Mouse (Mus musculus) testis, adult 2 months (tissue): ENCODE results near the gene Stat3. TPM values are rescaled to one million over a fixed set of nuclear protein-coding genes. Genes with fewer than 3 reads are reported as not detected.

ENCODE experiments used
- H3K27ac ChIP-seq: fragments of 200-500 bp; 2 replicates; pipeline ENCODE4 v1.5.1; 2012; ENCODE audit warnings: low read depth, low read length; ENCODE audit not compliant: control insufficient read depth, insufficient read depth
- H3K27me3 ChIP-seq: fragments of 200-500 bp; 2 replicates; pipeline ENCODE4 v1.6.1; 2012; ENCODE audit warnings: mild to moderate bottlenecking, low read length, moderate library complexity; ENCODE audit not compliant: control insufficient read depth, insufficient read depth
- H3K36me3 ChIP-seq: fragments of 200-500 bp; 2 replicates; pipeline ENCODE4 v1.6.1; 2012; ENCODE audit warnings: mild to moderate bottlenecking, low read length; ENCODE audit not compliant: control insufficient read depth, insufficient read depth
- H3K4me1 ChIP-seq: fragments of 200-500 bp; 2 replicates; pipeline ENCODE4 v1.6.1; 2012; ENCODE audit warnings: low read length; ENCODE audit not compliant: control insufficient read depth, insufficient read depth
- H3K4me3 ChIP-seq: fragments of 200-500 bp; 2 replicates; pipeline ENCODE4 v1.5.1; 2012; ENCODE audit warnings: low read depth, mild to moderate bottlenecking, low read length, moderate library complexity, mixed read lengths; ENCODE audit not compliant: control insufficient read depth
- CTCF ChIP-seq: fragments of 200-500 bp; IDR thresholded peaks from 2 replicates; pipeline ENCODE4 v1.5.1; 2012; ENCODE audit warnings: low read depth, mild to moderate bottlenecking, inconsistent platforms, low read length, moderate library complexity; ENCODE audit not compliant: control insufficient read depth, insufficient read depth, insufficient replicate concordance
- POLR2A ChIP-seq: fragments of 200-500 bp; IDR thresholded peaks from 2 replicates; pipeline ENCODE4 v1.6.1; 2012; ENCODE audit warnings: low read depth, mild to moderate bottlenecking, inconsistent platforms, low read length, moderate library complexity; ENCODE audit not compliant: control insufficient read depth
- polyA plus RNA-seq: library from polyadenylated mRNA; depleted of rRNA; stranded (reverse); fragments of >200 nt; gene quantifications from 2 replicates; pipeline ENCODE4 v1.2.3, GENCODE M21; 2012; rRNA removed

Gene Stat3
- polyA plus RNA-seq = 25.0 and 30.2 TPM in 2 replicates

GRCm38 (mm10) chr11:100939512-100940151, at the start of gene Stat3:
Stat3 (minus strand) TSS chr11:100939540.
- TF ChIP-seq POLR2A (no peak; the same call in 1 of the 2 replicates), CTCF (no peak)
- Histone ChIP-seq H3K36me3 (no peaks in the 10 kb centered on the region), H3K4me3 (peak within 1 kb of the TSS; percentile 88), H3K27ac (peak within 1 kb of the TSS; percentile 80), H3K27me3 (no peaks in the 10 kb centered on the region), H3K4me1 (peaks cover 2% of the 10 kb centered on the region)

GRCm38 (mm10) chr11:100988674-100989073, 49.3 kb upstream of the Stat3 start:
- H3K4me3 ChIP-seq = no peak overlapping the region
- no peaks in the 10 kb centered on the region for H3K36me3 ChIP-seq
- peaks cover under 1% of the 10 kb centered on the region for H3K4me1 ChIP-seq
- H3K27me3 ChIP-seq = no peaks in the 10 kb centered on the region
- no peak for TF ChIP-seq CTCF
- TF ChIP-seq POLR2A = no peak
- no peak overlapping the region for H3K27ac ChIP-seq

DNA sequence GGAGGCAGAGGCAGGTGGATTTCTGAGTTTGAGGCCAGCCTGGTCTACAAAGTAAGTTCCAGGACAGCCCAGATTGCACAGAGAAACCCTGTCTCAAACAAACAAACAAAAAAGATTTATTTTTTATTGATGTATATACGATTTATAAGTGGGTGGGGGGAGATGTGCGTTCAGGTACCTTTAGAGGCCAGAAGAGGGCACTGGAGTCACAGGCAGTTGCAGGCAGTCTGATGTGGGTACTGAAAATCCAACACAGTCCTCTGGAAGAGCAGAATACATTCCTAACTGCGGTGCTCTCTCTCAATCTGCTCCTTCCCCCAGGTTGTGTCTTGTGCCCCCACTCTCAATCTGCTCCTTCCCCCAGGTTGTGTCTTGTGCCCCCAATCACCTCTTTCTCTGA, 46.3 kb upstream of the Stat3 start:
- Histone ChIP-seq H3K36me3 (no peaks in the 10 kb centered on the region), H3K27ac (no peak overlapping the region), H3K4me1 (peaks cover 3% of the 10 kb centered on the region), H3K27me3 (no peaks in the 10 kb centered on the region), H3K4me3 (no peak overlapping the region)
- TF ChIP-seq CTCF = no peak
- no peak for TF ChIP-seq POLR2A

GRCm38 (mm10) chr11:100983778-100984131, 44.4 kb upstream of the Stat3 start:
- Histone ChIP-seq H3K36me3 (no peaks in the 10 kb centered on the region), H3K4me1 (peaks cover 3% of the 10 kb centered on the region), H3K4me3 (no peak overlapping the region), H3K27me3 (no peaks in the 10 kb centered on the region), H3K27ac (no peak overlapping the region)
- TF ChIP-seq CTCF (no peak), POLR2A (no peak)

DNA sequence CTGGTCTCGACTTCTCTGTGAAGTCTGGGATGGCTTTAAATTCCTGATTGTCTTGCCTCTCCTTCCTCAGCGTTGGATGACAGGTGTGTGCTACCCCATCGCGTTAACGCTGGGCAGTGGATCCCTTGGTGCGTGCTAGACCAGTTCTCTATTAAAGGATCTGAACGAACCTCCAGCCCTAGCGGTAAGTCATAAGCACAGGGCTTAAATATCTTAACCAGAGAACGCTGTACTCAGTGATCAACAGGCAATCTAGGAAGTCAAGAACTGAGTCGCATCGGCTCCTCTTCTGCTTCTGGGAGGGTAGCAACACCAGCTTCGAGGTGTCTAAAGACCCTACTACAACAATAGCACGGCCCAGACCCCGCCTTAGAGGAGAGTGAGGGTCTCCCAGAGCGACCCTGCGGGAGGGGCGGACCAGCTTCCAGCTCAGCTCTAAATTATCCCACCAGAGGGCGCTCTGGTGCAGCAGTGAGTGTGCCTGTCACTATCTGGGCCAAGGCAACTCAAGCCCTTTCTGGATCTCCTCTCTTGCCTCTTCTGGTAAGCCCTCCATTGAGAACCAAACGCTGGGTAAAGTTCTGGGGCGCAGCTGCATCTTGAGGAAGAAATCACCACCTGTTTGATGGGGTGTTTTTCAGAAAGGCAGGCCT, 43.9 kb upstream of the Stat3 start:
- TF ChIP-seq POLR2A (no peak), CTCF (peak; percentile 95)
- no peak overlapping the region for H3K27ac ChIP-seq
- no peaks in the 10 kb centered on the region for H3K36me3 ChIP-seq
- H3K4me3 ChIP-seq = peak overlapping the region; percentile 28
- H3K27me3 ChIP-seq = no peaks in the 10 kb centered on the region
- peaks cover 3% of the 10 kb centered on the region for H3K4me1 ChIP-seq

DNA sequence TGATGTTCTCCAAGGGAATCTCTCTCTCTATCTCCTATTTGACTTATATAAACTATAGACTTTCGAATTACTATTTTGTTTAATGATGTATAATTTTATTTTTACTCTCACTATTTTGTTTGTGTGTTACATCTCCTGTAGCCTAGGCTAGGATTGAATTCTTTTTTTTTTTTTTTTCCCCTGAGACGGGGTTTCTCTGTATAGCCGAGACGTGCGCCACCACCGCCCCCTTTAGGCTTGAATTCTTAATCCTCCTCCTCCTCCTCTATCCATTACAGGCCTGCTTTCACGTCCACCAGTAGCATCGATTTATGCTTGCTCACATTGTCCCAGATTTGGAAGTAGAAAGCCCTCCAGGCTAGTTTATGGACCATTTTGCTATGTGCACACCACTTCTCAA, 42.7 kb upstream of the Stat3 start:
- H3K4me3 ChIP-seq = no peak overlapping the region
- no peak for TF ChIP-seq CTCF
- H3K27me3 ChIP-seq = no peaks in the 10 kb centered on the region
- peaks cover 3% of the 10 kb centered on the region for H3K4me1 ChIP-seq
- no peak overlapping the region for H3K27ac ChIP-seq
- H3K36me3 ChIP-seq = no peaks in the 10 kb centered on the region

DNA sequence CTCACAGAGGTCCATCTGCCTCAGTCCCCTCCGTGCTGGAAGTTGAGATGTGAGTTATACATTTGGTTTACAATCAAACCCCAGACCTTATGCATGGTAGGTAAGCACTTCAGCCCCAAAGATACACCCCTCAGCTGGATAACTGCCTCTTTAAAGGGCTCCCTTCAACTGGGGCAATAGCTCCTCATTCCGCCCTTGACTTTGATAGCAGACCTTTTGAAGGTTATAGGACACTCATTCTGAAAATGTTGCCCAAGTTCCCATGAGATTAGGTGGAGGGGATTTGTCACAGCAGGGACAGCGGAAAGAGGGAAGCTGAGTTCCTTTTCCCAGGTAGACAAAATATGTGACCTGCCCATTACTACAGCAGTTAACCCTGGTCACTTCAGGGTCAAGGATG, 41.9 kb upstream of the Stat3 start:
- TF ChIP-seq POLR2A (no peak), CTCF (no peak)
- Histone ChIP-seq H3K27ac (no peak overlapping the region), H3K4me3 (no peak overlapping the region)

More for the DNA sequence above, 41.9 kb upstream of the Stat3 start:
- no peaks in the 10 kb centered on the region for H3K27me3 ChIP-seq
- H3K4me1 ChIP-seq = peaks cover 3% of the 10 kb centered on the region
- H3K36me3 ChIP-seq = no peaks in the 10 kb centered on the region
